Mouse (Mus musculus) mammary gland, adult 2 months (tissue): ENCODE results near the gene Olfr875. TPM values are rescaled to one million over a fixed set of nuclear protein-coding genes. Genes with fewer than 3 reads are reported as not detected.

Experiments
- polyA plus RNA-seq: library from polyadenylated mRNA; depleted of rRNA; stranded (reverse); fragments of >200 nt; gene quantifications from 2 replicates; pipeline ENCODE4 v1.2.3, GENCODE M21; 2012; ENCODE audit warnings: low replicate concordance; rRNA removed

Olfr875 gene
- not detected in 2 replicates for polyA plus RNA-seq

GRCm38 (mm10) chr9:37771759-37772158 is at the start of gene Olfr875:
Gene Olfr875, plus strand, starts transcription at chr9:37771857.

GRCm38 (mm10) chr9:37744806-37745205 is 26.9 kb upstream of the Olfr875 start, which contains the start of gene Olfr874:
Gene Olfr874, plus strand, starts transcription at chr9:37745106.

GRCm38 (mm10) chr9:37802731-37803130 is 31.1 kb downstream of the Olfr875 start, which contains the start of gene Olfr876:
Gene Olfr876, plus strand, starts transcription at chr9:37803031.

Other genes with a start within 250 kb of the Olfr875 start
- gene Esam, start 243.8 kb upstream of the Olfr875 start, polyA plus RNA-seq = 59.3 and 80.1 TPM in 2 replicates
- gene Vsig2, start 232.6 kb upstream of the Olfr875 start, polyA plus RNA-seq = 12.1 and 19.5 TPM in 2 replicates
- gene Nrgn, start 219.0 kb upstream of the Olfr875 start, polyA plus RNA-seq = 3.0 and 8.3 TPM in 2 replicates
- 6.1 and 17.9 TPM in 2 replicates for gene Siae, start 216.2 kb upstream of the Olfr875 start, polyA plus RNA-seq
- 0.70 TPM in 1 of 2 replicates, not detected in the other for gene Spa17, start 158.1 kb upstream of the Olfr875 start, polyA plus RNA-seq
- gene Tbrg1, start 114.5 kb upstream of the Olfr875 start, polyA plus RNA-seq = 32.2 and 57.9 TPM in 2 replicates
- 0.46 TPM in 1 of 2 replicates, not detected in the other for gene Panx3, start 102.6 kb upstream of the Olfr875 start, polyA plus RNA-seq
- gene Olfr160, start 55.6 kb upstream of the Olfr875 start, polyA plus RNA-seq = not detected in 2 replicates
- gene Olfr874, start 26.8 kb upstream of the Olfr875 start, polyA plus RNA-seq = not detected in 2 replicates
- not detected in 2 replicates for gene Olfr876, start 31.2 kb downstream of the Olfr875 start, polyA plus RNA-seq
- gene Olfr877, start 82.4 kb downstream of the Olfr875 start, polyA plus RNA-seq = 0.17 TPM in 1 of 2 replicates, not detected in the other
- gene Olfr145, start 124.9 kb downstream of the Olfr875 start, polyA plus RNA-seq = not detected in 2 replicates
- gene Olfr878, start 146.0 kb downstream of the Olfr875 start, polyA plus RNA-seq = not detected in 2 replicates
- gene Olfr881, start 220.0 kb downstream of the Olfr875 start, polyA plus RNA-seq = not detected in 2 replicates